Mouse (Mus musculus): ENCODE measurements at regions not wholly inside any gene's neighbourhood (a gene's known extent, or its start where the extent isn't known, plus 50 kb on each side); places are given as distances from the start of the nearest gene placed in this dataset.

DNA sequence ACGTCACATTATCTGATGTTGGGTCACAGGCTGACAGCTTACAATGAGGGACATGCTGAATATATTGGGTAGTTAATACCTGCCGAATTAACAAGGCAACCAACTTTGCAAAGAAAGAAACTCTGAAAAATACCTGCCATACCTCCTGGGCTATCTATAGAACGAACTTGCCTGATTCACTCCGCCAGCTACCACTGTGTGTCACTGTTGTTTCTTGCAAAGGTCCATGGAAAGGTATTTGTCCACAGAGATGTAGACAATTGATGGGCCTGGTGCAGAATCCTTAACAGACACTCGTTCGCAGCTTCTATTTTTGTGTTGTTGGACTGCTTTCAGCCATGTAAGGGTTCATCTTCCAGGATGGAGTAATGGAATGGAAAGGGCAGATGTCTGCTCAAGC lies 226.4 kb upstream of the Tmco5 start:
- no peak for DNase-seq
- Histone ChIP-seq H3K9ac (replicated peaks) (no peak overlapping the region), H3K27ac (ENCODE audit: low read depth) (no peak overlapping the region), H3K9me3 (ENCODE audit: low read length) (no peaks in the 10 kb centered on the region), H3K4me2 (ENCODE audit: low read depth, low read length) (no peak overlapping the region), H3K36me3 (replicated peaks; ENCODE audit: insufficient read depth, low read length) (no peaks in the 10 kb centered on the region), H3K4me3 (ENCODE audit: low read depth, low read length) (no peak overlapping the region), H3K27me3 (ENCODE audit: insufficient read depth, low read length) (no peaks in the 10 kb centered on the region), H3K4me1 (ENCODE audit: insufficient read depth) (no peaks in the 10 kb centered on the region)
- no peak for ATAC-seq
- 68% methylated on average over 6 of the region's 6 CpGs for WGBS (ENCODE audit: insufficient replicate concordance)
- TF ChIP-seq CTCF (IDR thresholded peaks at IDR 0.05; ENCODE audit: low read depth) (no peak), EP300 (IDR thresholded peaks at IDR 0.05; ENCODE audit: low read depth) (no peak)

- ATAC-seq: no peak
- no peaks in the 10 kb centered on the region for H3K9me3 ChIP-seq (ENCODE audit: low read length)
- TF ChIP-seq CTCF (IDR thresholded peaks at IDR 0.05; ENCODE audit: low read depth) (no peak), EP300 (IDR thresholded peaks at IDR 0.05; ENCODE audit: low read depth) (no peak)
- H3K27ac ChIP-seq (ENCODE audit: low read depth): no peak overlapping the region
- H3K4me3 ChIP-seq (ENCODE audit: low read depth, low read length): no peak overlapping the region
- WGBS (ENCODE audit: insufficient replicate concordance): 69% methylated on average over 4 of the region's 4 CpGs
- no peak overlapping the region for H3K4me2 ChIP-seq (ENCODE audit: low read depth, low read length)
- no peak for DNase-seq
- no peak overlapping the region for H3K9ac ChIP-seq (replicated peaks)
- H3K4me1 ChIP-seq (ENCODE audit: insufficient read depth): no peaks in the 10 kb centered on the region
- no peaks in the 10 kb centered on the region for H3K27me3 ChIP-seq (ENCODE audit: insufficient read depth, low read length)
- no peaks in the 10 kb centered on the region for H3K36me3 ChIP-seq (replicated peaks; ENCODE audit: insufficient read depth, low read length)
Observed at GRCm38 (mm10) chr2:116685756-116686155, 192.7 kb upstream of the Tmco5 start.

GRCm38 (mm10) chr2:116697542-116697941 lies 180.9 kb upstream of the Tmco5 start:
- Histone ChIP-seq H3K4me2 (ENCODE audit: low read depth, low read length) (no peak overlapping the region), H3K36me3 (replicated peaks; ENCODE audit: insufficient read depth, low read length) (no peaks in the 10 kb centered on the region), H3K4me1 (ENCODE audit: insufficient read depth) (no peaks in the 10 kb centered on the region), H3K27me3 (ENCODE audit: insufficient read depth, low read length) (no peaks in the 10 kb centered on the region), H3K9ac (replicated peaks) (no peak overlapping the region), H3K9me3 (ENCODE audit: low read length) (no peaks in the 10 kb centered on the region), H3K4me3 (ENCODE audit: low read depth, low read length) (no peak overlapping the region), H3K27ac (ENCODE audit: low read depth) (no peak overlapping the region)
- TF ChIP-seq EP300 (IDR thresholded peaks at IDR 0.05; ENCODE audit: low read depth) (no peak), CTCF (IDR thresholded peaks at IDR 0.05; ENCODE audit: low read depth) (no peak)
- 56% methylated on average over 5 of the region's 5 CpGs for WGBS (ENCODE audit: insufficient replicate concordance)
- DNase-seq (no peak), ATAC-seq (no peak)

DNA sequence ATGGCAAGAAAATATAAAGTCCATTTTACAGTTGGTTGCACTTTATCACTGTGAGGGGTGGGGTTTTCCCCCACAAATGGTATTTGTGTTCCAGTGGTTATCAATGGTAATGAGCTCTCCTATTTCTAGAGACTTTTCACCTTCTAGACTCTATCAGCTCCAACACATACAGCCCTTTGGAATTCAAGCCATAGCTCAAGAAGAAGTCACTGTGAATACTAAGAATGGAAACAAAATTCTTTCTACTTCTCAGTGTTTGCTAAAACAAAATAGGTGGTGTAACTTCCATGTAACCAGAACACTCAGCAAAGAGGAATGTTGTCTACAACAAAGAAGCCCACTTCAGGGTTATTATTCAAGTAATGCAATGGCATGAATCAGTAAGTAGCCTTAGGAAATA lies 173.8 kb upstream of the Tmco5 start:
- DNase-seq: no peak
- Histone ChIP-seq H3K4me3 (ENCODE audit: low read depth, low read length) (no peak overlapping the region), H3K27me3 (ENCODE audit: insufficient read depth, low read length) (no peaks in the 10 kb centered on the region), H3K4me2 (ENCODE audit: low read depth, low read length) (no peak overlapping the region), H3K9me3 (ENCODE audit: low read length) (no peaks in the 10 kb centered on the region), H3K4me1 (ENCODE audit: insufficient read depth) (no peaks in the 10 kb centered on the region), H3K9ac (replicated peaks) (no peak overlapping the region), H3K27ac (ENCODE audit: low read depth) (no peak overlapping the region), H3K36me3 (replicated peaks; ENCODE audit: insufficient read depth, low read length) (no peaks in the 10 kb centered on the region)
- no peak for TF ChIP-seq CTCF (IDR thresholded peaks at IDR 0.05; ENCODE audit: low read depth)
- no peak for TF ChIP-seq EP300 (IDR thresholded peaks at IDR 0.05; ENCODE audit: low read depth)
- ATAC-seq: no peak

DNA sequence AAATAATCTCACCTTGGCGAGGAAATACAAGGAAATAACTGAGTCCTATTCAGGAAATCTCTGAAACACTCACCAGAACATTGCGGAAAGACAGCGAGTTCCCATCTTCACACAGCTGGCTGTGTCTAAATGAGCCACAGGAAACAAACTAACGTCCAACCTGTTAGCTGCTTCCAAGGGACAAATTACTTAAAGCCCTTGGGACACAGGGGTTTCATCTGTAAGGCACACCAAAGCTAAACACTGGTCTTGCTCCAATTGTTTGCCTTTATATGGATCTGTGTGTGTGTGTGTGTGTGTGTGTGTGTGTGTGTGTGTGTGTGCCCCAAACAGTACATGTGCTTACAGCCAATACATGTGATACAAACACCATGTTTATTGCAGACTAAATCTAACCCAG lies 168.9 kb upstream of the Tmco5 start:
- no peaks in the 10 kb centered on the region for H3K9me3 ChIP-seq (ENCODE audit: low read length)

GRCm38 (mm10) chr2:116716529-116717201 lies 161.8 kb upstream of the Tmco5 start:
- H3K9me3 ChIP-seq (ENCODE audit: low read length): no peaks in the 10 kb centered on the region
- ATAC-seq: no peak
- H3K9ac ChIP-seq (replicated peaks): no peak overlapping the region
- no peaks in the 10 kb centered on the region for H3K4me1 ChIP-seq (ENCODE audit: insufficient read depth)
- WGBS (ENCODE audit: insufficient replicate concordance): 75% methylated on average over 9 of the region's 9 CpGs
- DNase-seq: no peak
- H3K27me3 ChIP-seq (ENCODE audit: insufficient read depth, low read length): no peaks in the 10 kb centered on the region
- H3K27ac ChIP-seq (ENCODE audit: low read depth): no peak overlapping the region
- no peak overlapping the region for H3K4me3 ChIP-seq (ENCODE audit: low read depth, low read length)
- no peak for TF ChIP-seq EP300 (IDR thresholded peaks at IDR 0.05; ENCODE audit: low read depth)
- no peak for TF ChIP-seq CTCF (IDR thresholded peaks at IDR 0.05; ENCODE audit: low read depth)
- no peaks in the 10 kb centered on the region for H3K36me3 ChIP-seq (replicated peaks; ENCODE audit: insufficient read depth, low read length)
- no peak overlapping the region for H3K4me2 ChIP-seq (ENCODE audit: low read depth, low read length)

More for the DNA sequence above, 168.9 kb upstream of the Tmco5 start:
- WGBS (ENCODE audit: insufficient replicate concordance): 54% methylated on average over 4 of the region's 4 CpGs
- Histone ChIP-seq H3K4me1 (ENCODE audit: insufficient read depth) (no peaks in the 10 kb centered on the region), H3K27me3 (ENCODE audit: insufficient read depth, low read length) (no peaks in the 10 kb centered on the region), H3K27ac (ENCODE audit: low read depth) (no peak overlapping the region), H3K9ac (replicated peaks) (no peak overlapping the region), H3K36me3 (replicated peaks; ENCODE audit: insufficient read depth, low read length) (no peaks in the 10 kb centered on the region), H3K4me2 (ENCODE audit: low read depth, low read length) (no peak overlapping the region), H3K4me3 (ENCODE audit: low read depth, low read length) (no peak overlapping the region)
- DNase-seq: no peak
- TF ChIP-seq CTCF (IDR thresholded peaks at IDR 0.05; ENCODE audit: low read depth): no peak
- no peak for TF ChIP-seq EP300 (IDR thresholded peaks at IDR 0.05; ENCODE audit: low read depth)
- ATAC-seq: no peak

- Histone ChIP-seq H3K4me3 (ENCODE audit: low read depth, low read length) (no peak overlapping the region), H3K36me3 (replicated peaks; ENCODE audit: insufficient read depth, low read length) (no peaks in the 10 kb centered on the region), H3K4me1 (ENCODE audit: insufficient read depth) (no peaks in the 10 kb centered on the region), H3K9ac (replicated peaks) (no peak overlapping the region), H3K27ac (ENCODE audit: low read depth) (no peak overlapping the region), H3K4me2 (ENCODE audit: low read depth, low read length) (no peak overlapping the region), H3K9me3 (ENCODE audit: low read length) (no peaks in the 10 kb centered on the region), H3K27me3 (ENCODE audit: insufficient read depth, low read length) (no peaks in the 10 kb centered on the region)
- no peak for DNase-seq
- TF ChIP-seq EP300 (IDR thresholded peaks at IDR 0.05; ENCODE audit: low read depth) (no peak), CTCF (IDR thresholded peaks at IDR 0.05; ENCODE audit: low read depth) (no peak)
- 73% methylated on average over 5 of the region's 5 CpGs for WGBS (ENCODE audit: insufficient replicate concordance)
- no peak for ATAC-seq
Observed at GRCm38 (mm10) chr2:116718637-116719036, 159.9 kb upstream of the Tmco5 start.
